Mouse (Mus musculus) frontal cortex, postnatal 10 days (tissue): ENCODE measurements around the gene Epop.

Experiments
- DNase-seq, 2 experiments: peaks; one replicate each; pipeline ENCODE4 v3.0.0; 2022; ENCODE audit warnings: low spot score in 2 of 2, mixed read lengths in 1 of 2

The Epop gene

GRCm38 (mm10) chr11:97631046-97631445 is 1.5 kb upstream of the Epop start:
- DNase-seq: no peak

GRCm38 (mm10) chr11:97628568-97629518 is 659 bp downstream of the Epop start:
- no peak for DNase-seq

GRCm38 (mm10) chr11:97628303-97628567 is 1.3 kb downstream of the Epop start:
- no peak for DNase-seq

GRCm38 (mm10) chr11:97627556-97628302 is 1.8 kb downstream of the Epop start:
- no peak for DNase-seq

GRCm38 (mm10) chr11:97626850-97627249 is 2.7 kb downstream of the Epop start:
- no peak for DNase-seq

- no peak for DNase-seq
These were observed 3.1 kb downstream of the Epop start for GRCm38 (mm10) chr11:97626431-97626830.

GRCm38 (mm10) chr11:97625551-97625950 is 4.0 kb downstream of the Epop start:
- DNase-seq: no peak

GRCm38 (mm10) chr11:97623166-97623565 is 6.3 kb downstream of the Epop start:
- DNase-seq: no peak

GRCm38 (mm10) chr11:97622440-97622839 is 7.1 kb downstream of the Epop start:
- peak in 1 of 2 experiments; percentile 79 for DNase-seq

GRCm38 (mm10) chr11:97619391-97619795 is 10.1 kb downstream of the Epop start:
- DNase-seq: peak; percentile 65 to 68

- no peak for DNase-seq
These were observed 11.1 kb downstream of the Epop start for GRCm38 (mm10) chr11:97618368-97618767.

- no peak for DNase-seq
These were observed 14.2 kb downstream of the Epop start for GRCm38 (mm10) chr11:97615276-97615675.

- DNase-seq: peak in 1 of 2 experiments; percentile 74
These were observed 18.4 kb downstream of the Epop start for GRCm38 (mm10) chr11:97611076-97611475.

- DNase-seq: no peak
These were observed 19.8 kb downstream of the Epop start for GRCm38 (mm10) chr11:97609743-97610142.

GRCm38 (mm10) chr11:97608933-97609332 is 20.6 kb downstream of the Epop start:
- DNase-seq: no peak

- DNase-seq: no peak
These were observed 22.3 kb downstream of the Epop start for GRCm38 (mm10) chr11:97607056-97607725.

- DNase-seq: no peak
These were observed 25.6 kb downstream of the Epop start for GRCm38 (mm10) chr11:97603891-97604290.

GRCm38 (mm10) chr11:97602223-97602622 is 27.3 kb downstream of the Epop start:
- no peak for DNase-seq

GRCm38 (mm10) chr11:97599104-97599503 is 30.4 kb downstream of the Epop start:
- DNase-seq: no peak

- DNase-seq: no peak
These were observed 31.4 kb downstream of the Epop start for GRCm38 (mm10) chr11:97597945-97598691.

- DNase-seq: no peak
These were observed 35.4 kb downstream of the Epop start for GRCm38 (mm10) chr11:97594136-97594535.

- DNase-seq: no peak
These were observed 37.6 kb downstream of the Epop start for GRCm38 (mm10) chr11:97591910-97592309.
